Mouse (Mus musculus): ENCODE results near the gene Sdc1. TPM values are rescaled to one million over a fixed set of nuclear protein-coding genes. Genes with fewer than 3 reads are reported as not detected.

Sdc1 gene
- polyA plus RNA-seq (2015; fragmentation: Nextera tagmentation; extraction: Ambion mirVana) = 101 and 102 TPM in 2 replicates

GRCm38 (mm10) chr12:8770946-8771843 is at the start of gene Sdc1:
Gene Sdc1, plus strand, starts transcription at chr12:8771323.

Other genes with a start within 250 kb of the Sdc1 start
- gene Slc7a15, start 172.3 kb upstream of the Sdc1 start, polyA plus RNA-seq (2015; fragmentation: Nextera tagmentation; extraction: Ambion mirVana) = not detected in 2 replicates
- 20.4 and 23.4 TPM in 2 replicates for gene Pum2, start 97.2 kb upstream of the Sdc1 start, polyA plus RNA-seq (2015; fragmentation: Nextera tagmentation; extraction: Ambion mirVana)
- gene Laptm4a, start 150.3 kb downstream of the Sdc1 start, polyA plus RNA-seq (2015; fragmentation: Nextera tagmentation; extraction: Ambion mirVana) = 535 and 645 TPM in 2 replicates
- 0.11 and 0.18 TPM in 2 replicates for gene Matn3, start 176.6 kb downstream of the Sdc1 start, polyA plus RNA-seq (2015; fragmentation: Nextera tagmentation; extraction: Ambion mirVana)
- gene Wdr35, start 202.6 kb downstream of the Sdc1 start, polyA plus RNA-seq (2015; fragmentation: Nextera tagmentation; extraction: Ambion mirVana) = 6.3 and 7.8 TPM in 2 replicates